Mouse (Mus musculus) monocyte, adult 5-6 weeks (primary cell): Measurements from ENCODE around the gene Cd59b. TPM values are rescaled to one million over a fixed set of nuclear protein-coding genes. Genes with fewer than 3 reads are reported as not detected.

ENCODE experiments used
- ATAC-seq: fragments of 153-309, 156-312 bp; replicated peaks from 2 replicates; pipeline ENCODE4 v1.8.0; 2017; ENCODE audit warnings: mild to moderate bottlenecking; ENCODE audit not compliant: low TSS enrichment, insufficient number of reproducible peaks, severe bottlenecking, poor library complexity, low FRiP score
- total RNA-seq: library from RNA; stranded (forward); fragments of 200-1000, 200-491, 200-594 nt; gene quantifications from 3 replicates; pipeline ENCODE4 v1.2.3, GENCODE M21; 2017

The Cd59b gene
- total RNA-seq = 2.6 to 7.2 TPM in 2 of 3 replicates, not detected in the other

DNA sequence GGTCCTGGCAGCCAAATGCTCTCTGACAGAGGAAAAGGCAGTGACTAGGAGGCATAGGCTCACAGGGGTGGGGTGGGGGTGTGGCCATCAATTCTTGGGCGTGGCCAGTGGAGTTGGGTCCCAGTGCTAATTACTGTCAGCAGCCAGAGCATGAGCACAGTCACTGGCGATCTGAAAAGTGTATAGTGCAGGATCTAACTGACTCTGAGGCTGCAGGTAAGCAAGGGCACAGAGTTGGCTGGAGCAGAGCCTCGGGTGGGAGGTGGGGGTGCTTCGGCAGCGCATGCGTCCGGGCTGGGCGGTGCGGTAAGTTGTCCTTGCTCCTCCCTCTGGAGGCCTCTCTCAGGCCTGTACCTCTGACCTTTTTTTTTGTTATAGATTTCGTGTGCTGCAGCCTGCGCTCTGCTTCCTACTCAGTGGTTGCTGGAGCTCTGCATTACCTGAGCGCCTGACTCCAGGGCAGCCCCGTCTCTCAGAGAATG, at the start of gene Cd59b:
Gene Cd59b, plus strand, starts transcription at position 146 of the 482 bp plus-strand sequence.
- 0 out of 2 replicates have a peak, but pooled peaks have one; percentile 31 for ATAC-seq

DNA sequence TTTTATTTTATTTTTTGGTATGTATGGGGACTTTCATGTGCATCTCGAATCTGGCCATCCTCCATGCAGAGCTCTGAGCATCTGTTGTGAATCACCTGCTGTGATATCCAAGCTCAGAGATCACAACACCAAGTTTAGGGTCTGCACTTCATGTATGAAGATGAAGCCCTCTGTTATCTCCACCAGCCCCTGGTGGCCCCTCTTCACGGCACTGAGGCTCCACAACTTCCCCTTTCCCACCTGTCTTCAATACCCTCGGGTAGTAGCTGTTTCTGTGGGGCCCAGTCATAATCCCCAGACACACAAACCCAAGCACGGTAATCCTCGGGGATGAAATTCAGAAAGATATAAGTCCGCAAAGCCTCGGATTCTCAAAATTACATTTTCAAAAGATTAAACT, 46.6 kb upstream of the Cd59b start:
- no peak for ATAC-seq

DNA sequence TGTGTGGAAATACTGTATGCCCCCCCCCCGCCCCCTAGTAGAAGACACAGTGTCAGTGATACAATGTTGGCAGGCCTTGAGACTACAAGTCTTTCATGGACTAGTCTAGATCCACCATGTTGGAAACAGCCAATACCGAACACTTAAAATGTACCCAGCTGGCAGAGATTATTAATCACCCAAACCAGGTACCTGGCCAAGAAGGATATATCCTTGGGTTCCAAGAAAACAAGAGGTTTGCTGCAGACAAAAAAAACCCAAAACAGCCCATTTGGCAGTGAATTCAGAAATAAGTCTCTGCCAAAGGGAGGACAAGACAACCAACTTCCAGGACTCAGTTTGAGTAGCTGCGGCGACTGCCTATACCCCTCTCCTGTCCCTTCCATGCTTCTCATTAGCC, 45.0 kb upstream of the Cd59b start:
- ATAC-seq = no peak

DNA sequence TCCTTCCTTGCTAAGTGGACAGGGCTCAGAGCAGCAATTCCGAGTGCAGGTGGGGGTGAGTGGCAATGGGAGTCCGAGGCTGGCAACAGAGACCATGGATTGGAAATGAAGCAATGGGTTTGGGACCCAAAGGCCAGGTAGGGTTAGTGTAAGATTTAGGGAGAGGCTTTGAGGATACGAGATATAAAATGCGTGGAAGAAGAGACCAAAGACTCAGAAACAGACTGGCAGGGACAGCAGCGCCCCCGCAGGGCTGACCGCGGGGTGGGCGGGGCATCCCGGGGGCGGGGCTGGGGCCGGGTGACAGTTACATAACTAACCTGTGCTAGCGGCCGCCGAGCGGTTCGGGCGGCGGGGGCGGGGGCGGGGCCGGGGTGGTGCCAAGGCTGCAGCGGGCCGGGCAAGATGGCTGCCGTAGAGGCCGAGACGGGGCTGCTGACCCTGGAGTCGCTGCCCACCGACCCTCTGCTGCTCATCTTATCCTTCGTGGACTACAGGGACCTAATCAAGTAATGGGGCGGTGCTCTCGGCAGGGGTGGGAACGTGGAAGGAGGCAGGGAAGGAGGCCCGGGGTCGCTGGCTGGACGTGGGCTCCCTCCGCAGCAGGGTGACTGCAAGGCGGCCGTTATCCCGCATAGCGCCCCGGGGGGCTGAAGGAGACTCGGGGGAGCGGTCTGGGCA, 42.1 kb upstream of the Cd59b start, which contains the start of gene Fbxo3:
Gene Fbxo3, plus strand, starts transcription at position 264 of the 681 bp plus-strand sequence.
- ATAC-seq = peak; percentile 72

DNA sequence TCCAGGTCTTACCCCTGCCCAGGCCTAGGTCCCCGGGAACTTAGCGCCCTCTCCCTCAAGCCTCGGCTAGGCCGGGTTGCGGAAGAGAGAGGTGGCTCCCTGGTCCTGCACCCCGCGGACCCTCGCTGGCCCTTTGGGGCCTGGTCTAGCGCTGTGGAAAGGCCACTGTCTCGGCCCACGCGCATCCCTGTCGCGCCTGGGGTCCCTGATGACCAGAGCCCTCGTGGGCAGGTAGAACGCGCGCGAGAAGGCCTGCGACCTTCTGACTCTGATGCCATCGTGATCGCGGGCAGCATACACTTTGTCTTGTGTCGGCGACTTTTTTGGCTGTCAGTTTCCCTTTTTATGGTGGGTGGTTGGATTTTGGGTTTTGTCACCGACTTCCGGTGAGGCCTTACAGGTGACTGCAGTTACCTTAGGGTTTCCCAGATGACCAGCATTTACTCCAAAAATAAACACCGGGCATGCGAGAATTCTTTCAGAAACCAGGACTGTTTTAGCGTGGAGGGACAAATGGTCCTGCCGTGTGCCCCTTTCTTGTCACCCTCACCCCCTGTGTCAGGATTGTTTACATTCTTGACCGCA, 41.4 kb upstream of the Cd59b start, which contains the start of gene 4931422A03Rik:
Gene 4931422A03Rik, minus strand, starts transcription at position 223 of the 585 bp plus-strand sequence.
- peak; percentile 40 for ATAC-seq

DNA sequence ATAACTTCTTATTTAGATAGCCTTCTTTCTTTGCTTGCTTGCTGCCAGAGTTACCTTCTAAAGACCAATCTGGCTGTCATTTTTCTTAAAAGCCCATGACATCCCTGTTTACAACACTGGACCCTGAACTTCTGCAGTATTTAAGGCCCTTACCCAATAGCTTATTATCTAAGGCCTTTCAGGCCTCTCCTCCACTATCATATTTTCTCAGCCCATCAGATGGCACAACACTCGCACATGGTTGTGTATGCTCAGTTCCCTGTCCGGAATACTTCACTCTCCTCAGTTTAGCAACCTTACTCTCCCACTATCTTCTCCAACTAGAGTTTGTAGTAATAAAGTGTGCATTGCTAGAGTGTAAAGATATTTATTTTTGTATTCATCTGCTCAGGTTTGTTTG, 40.6 kb upstream of the Cd59b start:
- no peak for ATAC-seq

DNA sequence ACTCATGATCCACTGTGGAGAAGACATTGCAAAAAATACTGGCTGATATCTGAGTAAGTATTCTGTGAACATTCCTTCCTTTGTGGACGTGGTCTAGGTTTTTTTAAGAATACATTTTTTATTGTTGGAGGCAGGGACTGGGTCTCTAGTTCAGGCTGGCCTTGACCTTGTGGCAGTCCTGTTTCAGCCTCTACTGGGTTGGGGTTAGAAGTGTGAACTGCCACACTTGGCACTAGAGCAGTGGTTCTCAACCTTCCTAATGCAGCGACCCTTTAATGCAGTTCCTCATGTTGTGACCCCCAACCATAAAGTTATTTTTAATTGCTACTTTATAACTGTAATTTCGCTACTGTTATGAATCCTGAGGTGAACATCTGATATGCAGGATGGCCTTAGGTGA, 39.3 kb upstream of the Cd59b start:
- no peak for ATAC-seq

DNA sequence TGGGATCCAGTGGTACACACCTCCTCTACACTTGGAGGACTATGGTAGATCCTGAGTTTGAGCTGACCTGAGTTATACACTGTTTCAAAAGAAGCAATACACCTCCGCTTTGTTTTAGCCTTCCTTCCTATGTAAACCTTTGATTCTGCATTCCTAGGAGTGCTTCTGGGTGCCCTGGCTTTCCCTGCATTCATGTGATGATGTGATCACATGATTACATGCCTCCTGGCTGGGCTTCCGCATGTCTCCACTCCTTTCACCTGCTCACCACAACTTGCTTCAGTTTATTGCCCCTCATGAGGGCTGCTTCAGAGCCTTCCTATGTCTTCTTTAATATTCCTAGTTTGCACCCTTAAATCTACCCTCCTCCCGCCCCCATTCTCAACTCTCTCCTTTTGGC, 37.6 kb upstream of the Cd59b start:
- no peak for ATAC-seq

DNA sequence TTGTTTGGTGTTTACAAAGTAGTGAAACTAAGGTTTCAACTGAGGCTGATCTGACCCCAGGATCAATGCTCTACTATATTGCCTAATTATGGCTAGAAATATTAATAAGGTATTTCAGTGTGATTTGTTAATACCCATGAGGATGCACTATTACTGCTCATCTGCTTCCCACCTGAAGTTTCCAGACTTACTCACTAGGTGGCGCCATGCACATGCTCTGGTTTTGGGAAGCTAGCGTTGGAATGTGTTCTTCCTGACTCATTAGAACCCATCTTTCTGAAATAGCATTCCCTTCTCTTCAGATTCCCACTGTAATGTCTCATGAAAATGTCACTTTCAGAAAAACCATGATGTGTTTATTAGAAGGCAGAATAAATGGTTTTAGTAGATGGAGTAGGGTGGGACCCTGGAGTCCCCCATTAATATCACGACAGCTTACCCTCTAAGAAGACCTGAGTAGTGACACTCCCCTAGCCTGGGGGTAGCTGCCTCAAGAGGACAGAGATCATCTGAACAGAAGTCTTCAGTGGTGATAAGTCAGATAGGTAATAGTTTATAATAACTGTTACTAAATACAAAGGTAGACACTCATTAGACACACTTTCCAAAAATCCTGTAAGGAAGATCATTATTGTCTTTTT, 34.7 kb upstream of the Cd59b start:
- ATAC-seq = no peak; the same call in 1 of the 2 replicates

DNA sequence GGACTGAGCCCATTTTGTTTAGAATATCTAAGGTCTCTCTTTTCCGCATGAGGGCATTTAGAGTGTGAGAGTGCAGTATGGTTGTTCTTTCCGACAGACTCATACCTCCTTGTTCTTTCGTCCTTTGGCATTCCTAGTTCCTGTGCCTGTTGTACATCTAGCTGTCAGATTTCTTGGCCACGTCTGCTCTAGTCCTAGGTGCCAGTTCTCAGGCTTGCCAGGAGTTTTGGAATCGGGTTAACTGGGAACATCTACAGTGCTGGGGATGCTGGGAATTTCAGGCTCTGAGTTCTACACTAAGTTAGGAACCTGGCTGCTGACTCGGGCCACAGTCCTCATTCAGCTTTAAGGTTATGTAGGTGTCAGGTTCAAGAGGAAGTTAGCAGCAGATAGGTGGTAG, 34.1 kb upstream of the Cd59b start:
- no peak for ATAC-seq

DNA sequence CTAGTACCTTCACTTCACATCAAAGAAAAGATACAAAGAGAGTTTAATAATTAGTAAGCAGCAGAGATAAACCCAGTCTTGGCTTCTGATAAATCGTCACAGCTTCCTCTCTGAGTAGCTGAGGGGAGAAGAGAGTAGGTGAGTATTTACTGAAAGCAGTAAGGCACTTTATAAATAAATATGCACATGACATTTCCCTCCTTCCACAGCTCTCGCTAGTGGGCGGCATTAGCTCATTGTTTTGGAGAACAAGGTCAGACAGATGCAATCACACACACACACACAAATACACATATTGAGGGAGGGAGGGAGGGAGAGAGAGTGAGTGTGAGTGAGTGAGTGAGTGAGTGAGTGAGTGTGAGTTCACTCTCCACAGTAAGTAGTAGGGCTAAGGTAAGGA, 33.3 kb upstream of the Cd59b start:
- ATAC-seq = no peak

DNA sequence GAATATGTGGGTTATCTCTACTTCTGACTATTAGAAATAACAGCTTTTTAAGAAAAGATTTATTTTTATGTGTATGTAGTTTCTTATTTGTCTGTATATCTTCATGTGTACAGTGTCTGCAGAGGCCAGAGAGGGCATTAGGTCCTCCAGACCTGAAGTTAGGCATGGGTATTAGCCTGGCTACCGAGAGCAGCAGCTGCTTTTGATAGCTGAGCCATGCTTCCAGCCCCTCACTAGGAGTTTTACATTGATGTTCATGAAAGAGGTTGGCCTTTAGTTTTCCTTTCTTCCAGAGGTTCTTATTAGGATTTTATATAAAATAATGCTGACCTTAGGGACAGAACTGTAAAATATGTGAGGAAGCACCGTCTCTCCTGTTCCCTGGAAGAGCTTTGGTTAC, 31.4 kb upstream of the Cd59b start:
- ATAC-seq = no peak

DNA sequence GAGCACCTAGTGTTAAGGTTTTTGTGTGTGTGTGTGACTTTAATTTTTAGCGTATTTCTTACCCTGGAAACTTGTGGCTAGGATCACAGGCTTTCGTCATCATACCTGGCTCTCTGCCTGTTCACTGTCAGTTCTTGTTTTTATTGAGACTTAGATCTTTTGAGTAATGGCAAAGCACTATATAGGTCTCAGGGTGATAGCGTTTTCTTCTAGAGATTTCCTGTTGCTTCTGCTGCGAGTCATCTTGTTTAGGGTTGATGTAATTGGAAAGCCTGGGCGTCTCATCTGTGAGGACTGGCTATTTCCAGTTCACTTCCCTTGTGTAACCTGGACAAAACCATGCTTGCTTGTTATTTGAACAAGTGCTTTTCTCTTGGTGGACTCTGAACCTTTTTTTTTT, 28.0 kb upstream of the Cd59b start:
- no peak for ATAC-seq

DNA sequence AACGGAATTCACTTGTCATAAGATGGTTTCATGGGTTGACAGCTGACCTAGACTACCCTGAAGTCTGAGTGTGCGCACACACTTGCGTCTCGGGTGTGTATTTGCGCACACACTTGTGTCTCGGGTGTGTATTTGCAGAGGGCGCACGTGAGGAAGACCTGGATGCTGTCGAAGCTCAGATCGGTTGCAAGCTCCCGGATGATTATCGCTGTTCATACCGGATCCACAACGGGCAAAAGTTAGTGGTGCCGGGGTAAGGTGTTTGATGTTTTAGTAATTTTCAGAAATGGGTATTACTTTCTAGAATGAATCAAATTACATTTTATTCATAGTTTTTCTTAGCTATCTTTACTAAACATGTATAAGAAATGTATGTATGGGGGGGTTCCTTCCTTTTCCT, 26.9 kb upstream of the Cd59b start:
- no peak for ATAC-seq

DNA sequence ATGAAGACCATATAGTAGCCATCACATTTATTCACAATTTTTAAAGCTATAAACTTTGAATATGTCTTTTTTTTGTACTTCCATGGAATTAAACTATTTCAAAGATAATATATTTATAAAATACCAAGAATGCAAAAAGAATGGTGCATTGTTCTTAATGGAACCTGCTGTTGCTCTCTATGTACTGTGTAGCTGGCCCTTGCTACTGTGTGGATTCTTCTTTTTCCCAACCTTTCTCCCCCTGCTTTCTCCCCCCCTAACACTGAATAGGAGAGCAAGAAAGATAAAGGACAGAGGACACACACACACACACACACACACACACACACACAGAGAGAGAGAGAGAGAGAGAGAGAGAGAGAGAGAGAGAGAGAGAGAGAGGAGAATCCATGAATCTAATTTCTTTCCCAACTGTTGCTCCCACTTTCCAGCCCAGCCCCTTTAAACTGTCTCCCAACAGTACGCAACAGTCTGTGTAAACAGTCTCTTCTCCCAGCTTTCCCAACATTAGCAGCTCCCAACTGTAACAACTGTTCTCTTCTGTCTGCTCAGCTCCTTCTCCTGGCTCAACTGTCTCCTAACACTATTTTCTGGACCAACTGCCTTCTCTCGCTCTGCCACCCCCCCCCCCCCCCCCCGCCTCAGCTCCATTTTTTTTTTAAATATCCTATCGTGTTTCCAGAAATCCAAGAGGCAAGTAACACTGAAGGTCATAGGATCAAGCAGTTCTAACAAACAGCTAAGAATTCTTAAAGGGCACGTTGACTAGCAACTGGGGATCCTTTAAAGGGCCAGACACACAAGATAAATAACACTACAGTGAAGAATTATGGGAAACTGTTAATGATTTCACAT, 25.8 kb upstream of the Cd59b start:
- no peak for ATAC-seq

DNA sequence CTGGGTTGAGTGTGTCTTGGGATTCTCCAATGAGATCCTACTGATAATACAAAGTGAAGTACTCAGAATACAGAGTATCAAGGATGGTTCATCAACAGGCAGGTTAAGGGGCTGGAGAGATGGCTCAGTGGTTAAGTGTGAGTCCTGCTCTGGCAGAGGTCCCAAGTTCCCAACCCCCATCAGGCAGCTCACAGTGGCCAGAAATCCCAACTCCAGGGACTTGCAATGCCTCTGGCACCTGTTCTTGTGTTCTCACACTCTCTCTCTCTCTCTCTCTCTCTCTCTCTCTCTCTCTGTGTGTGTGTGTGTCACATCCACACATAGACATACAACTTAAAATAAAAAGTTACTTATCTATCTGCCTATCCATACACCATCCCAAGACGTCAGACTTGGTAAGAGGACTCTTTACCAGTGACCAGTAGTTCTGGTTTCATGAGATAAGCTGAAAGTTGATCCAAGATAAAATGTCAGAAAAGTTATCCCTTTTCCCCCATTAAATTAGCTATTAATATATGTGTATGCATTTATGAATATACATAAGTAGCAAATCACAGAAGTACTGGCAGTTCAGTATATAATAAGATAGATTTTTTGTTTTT, 25.1 kb upstream of the Cd59b start:
- ATAC-seq = no peak

DNA sequence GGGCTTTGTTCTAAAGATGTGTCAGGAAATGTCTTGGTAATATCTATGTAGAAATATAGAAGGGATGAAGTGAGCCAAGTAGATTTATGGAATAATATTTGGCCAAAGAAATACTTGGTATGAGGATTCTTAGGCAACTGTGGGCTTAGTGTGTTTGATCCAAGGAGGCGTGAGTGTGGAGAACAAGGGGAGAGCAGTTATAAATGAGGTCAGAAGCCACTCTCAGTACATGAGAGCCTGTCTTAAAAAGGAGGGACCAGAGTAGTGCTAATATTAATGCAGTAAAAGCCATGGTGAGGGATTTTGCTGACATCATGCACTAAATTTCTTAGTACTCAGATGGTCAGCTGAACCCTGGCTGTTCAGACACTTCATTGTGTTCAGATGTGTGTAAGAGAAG, 11.3 kb upstream of the Cd59b start:
- no peak for ATAC-seq

DNA sequence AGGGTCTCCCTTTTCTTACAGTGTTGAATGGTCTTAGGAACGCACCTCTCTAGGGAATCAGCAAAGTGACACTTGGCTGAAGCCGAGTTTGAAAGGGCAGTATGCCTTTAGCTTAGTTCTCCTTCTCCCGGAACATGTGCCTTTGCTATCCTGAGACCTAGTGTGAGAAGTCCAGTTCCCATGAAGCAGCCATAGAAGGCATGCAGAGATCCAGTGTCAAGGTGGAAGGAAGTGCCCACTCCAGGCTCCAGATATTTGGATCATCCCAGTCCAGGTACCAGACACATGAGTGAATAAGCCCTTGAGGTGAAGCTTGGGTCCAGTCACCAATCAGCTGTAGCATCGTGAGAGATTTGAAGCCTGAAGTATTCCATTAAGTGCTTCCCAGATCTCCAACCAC, 10.7 kb upstream of the Cd59b start:
- no peak for ATAC-seq

DNA sequence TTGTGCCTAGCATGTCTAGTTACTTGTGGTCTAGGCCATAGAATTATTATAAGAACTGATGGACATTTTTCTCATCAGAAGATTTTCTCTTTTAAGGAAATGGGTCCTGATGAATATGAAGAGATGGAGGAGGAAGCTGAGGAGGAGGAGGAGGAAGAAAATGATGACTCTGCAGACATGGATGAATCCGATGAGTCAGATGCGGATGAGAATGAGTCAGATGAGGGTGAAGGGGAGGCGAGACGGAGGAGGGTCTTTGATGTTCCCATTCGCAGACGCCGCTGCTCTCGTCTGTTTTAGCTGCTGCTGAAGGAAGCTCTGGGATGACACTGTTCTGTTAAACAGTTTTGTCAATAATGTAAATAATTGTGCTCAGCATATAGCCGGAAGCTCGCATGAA, 9.9 kb upstream of the Cd59b start:
- no peak for ATAC-seq
